9 mouse cellular contexts compared by ENCODE assay signal in genomic region chr6:124757351-124757880, GRCm38 (mm10). TPM values are rescaled to one million over a fixed set of nuclear protein-coding genes. Genes with fewer than 3 reads are reported as not detected.
A peak's percentile ranks its signal among the peaks of the same experiment; 100 is the strongest.
DNase-seq lines count a peak whose midpoint lies in the region; ATAC-seq and TF ChIP-seq lines count a peak whose summit lies in the region.
"Had no signal": no experiment of that assay in that cellular context is flagged by ENCODE, and none has a peak within 500 bp of the region (broad histone marks: within the 10 kb centered on the region; RNA-seq: fewer than 3 reads in every experiment).

No protein-coding gene starts in this region.

- no peak for DNase-seq in heart, adult 9 months (ENCODE audit: low spot score in 2 of 2)
- peak; percentile 36 for DNase-seq in MEL (ENCODE audit: low read depth, low spot score)
- peak; percentile 24 for DNase-seq in hindbrain, embryonic 10.5 days (ENCODE audit: low spot score)
- DNase-seq in midbrain, embryonic 11.5 days (ENCODE audit: low spot score, missing footprints): peak; percentile 92
- DNase-seq in adipocyte (ENCODE audit: low spot score): no peak
- no peak for DNase-seq in right cerebral cortex, adult 18-20 months
- no peak for DNase-seq in yolk sac, embryonic 10.5 days (ENCODE audit: low spot score)

- H3K9ac ChIP-seq in heart, embryonic 15.5 days: peak overlapping the region; percentile 89
- no peak overlapping the region; the same call in 1 of the 2 replicates for H3K9ac ChIP-seq in MEL (ENCODE audit: control insufficient read depth, low read depth, low read length, poor library complexity, severe bottlenecking)
- H3K9ac ChIP-seq in midbrain, embryonic 11.5 days (ENCODE audit: low read length): peak overlapping the region; percentile 85

- TF ChIP-seq RAD21 in MEL (IDR thresholded peaks at IDR 0.05; ENCODE audit: low read depth, low read length): no peak

- no peaks in the 10 kb centered on the region for H3K27me3 ChIP-seq in heart, embryonic 15.5 days
- no peaks in the 10 kb centered on the region for H3K27me3 ChIP-seq in MEL (ENCODE audit: control insufficient read depth in 1 of 2, insufficient read depth in 2 of 2, low read length in 2 of 2)
- peaks cover 12% of the 10 kb centered on the region for H3K27me3 ChIP-seq in hindbrain, embryonic 10.5 days (ENCODE audit: insufficient read depth, poor library complexity, severe bottlenecking)
- H3K27me3 ChIP-seq in midbrain, embryonic 11.5 days (ENCODE audit: control insufficient read depth, insufficient read depth, low read length): no peaks in the 10 kb centered on the region

- H3K4me3 ChIP-seq in heart, embryonic 15.5 days: peak overlapping the region; percentile 84
- H3K4me3 ChIP-seq in MEL (ENCODE audit: control insufficient read depth in 1 of 2, insufficient read depth in 1 of 2, low read depth in 2 of 2, low read length in 2 of 2): peak overlapping the region in 1 of 2 experiments; percentile 67; a peak in 2 of 4 replicates
- peak overlapping the region; percentile 87 for H3K4me3 ChIP-seq in hindbrain, embryonic 10.5 days
- H3K4me3 ChIP-seq in midbrain, embryonic 11.5 days (ENCODE audit: low read depth, low read length): peak overlapping the region; percentile 87

- no peaks in the 10 kb centered on the region for H3K36me3 ChIP-seq in heart, embryonic 15.5 days
- H3K36me3 ChIP-seq in MEL (ENCODE audit: control insufficient read depth in 1 of 2, insufficient read depth in 2 of 2, low read length in 2 of 2): peaks cover 0 to 2% of the 10 kb centered on the region in 2 experiments; a peak in 1 of 4 replicates
- H3K36me3 ChIP-seq in hindbrain, embryonic 10.5 days: peaks cover 10% of the 10 kb centered on the region; the same call in 1 of the 2 replicates
- H3K36me3 ChIP-seq in midbrain, embryonic 11.5 days (ENCODE audit: control insufficient read depth, insufficient read depth, low read length): no peaks in the 10 kb centered on the region

- ATAC-seq in heart, embryonic 15.5 days (replicated peaks; ENCODE audit: insufficient number of reproducible peaks, insufficient read depth, low FRiP score, low read depth): no peak
- no peak for ATAC-seq in midbrain, embryonic 11.5 days (ENCODE audit: low FRiP score)

- TF ChIP-seq EP300 in MEL (IDR thresholded peaks at IDR 0.05; ENCODE audit: low read depth in 1 of 2, low read length in 2 of 2): no peak

- H3K79me2 ChIP-seq in MEL (ENCODE audit: control insufficient read depth, insufficient read depth, low read length, poor library complexity): peaks cover 14% of the 10 kb centered on the region

- peaks cover 48% of the 10 kb centered on the region for H3K4me1 ChIP-seq in heart, embryonic 15.5 days (replicated peaks)
- H3K4me1 ChIP-seq in MEL (ENCODE audit: control insufficient read depth in 1 of 2, insufficient read depth in 2 of 2, low read length in 2 of 2): peaks cover 2 to 32% of the 10 kb centered on the region in 2 experiments; a peak in 3 of 4 replicates
- peaks cover 48% of the 10 kb centered on the region for H3K4me1 ChIP-seq in hindbrain, embryonic 10.5 days (replicated peaks)
- H3K4me1 ChIP-seq in midbrain, embryonic 11.5 days (ENCODE audit: control insufficient read depth, insufficient read depth, low read length): peaks cover 34% of the 10 kb centered on the region

- WGBS in heart, embryonic 15.5 days: 15% methylated on average over 5 of the region's 5 CpGs
- WGBS in hindbrain, embryonic 10.5 days: 5% methylated on average over 5 of the region's 5 CpGs
- 11% methylated on average over 5 of the region's 5 CpGs for WGBS in midbrain, embryonic 11.5 days

- peak overlapping the region; percentile 96 for H3K27ac ChIP-seq in heart, embryonic 15.5 days
- H3K27ac ChIP-seq in MEL (ENCODE audit: control insufficient read depth, low read depth, low read length): no peak overlapping the region
- H3K27ac ChIP-seq in hindbrain, embryonic 10.5 days: peak overlapping the region; percentile 98
- peak overlapping the region; percentile 92 for H3K27ac ChIP-seq in midbrain, embryonic 11.5 days (ENCODE audit: low read depth, low read length)

- TF ChIP-seq POLR2A in MEL (IDR thresholded peaks at IDR 0.05; ENCODE audit: control insufficient read depth in 1 of 2, insufficient read depth in 1 of 2, low read depth in 1 of 2, low read length in 2 of 2, poor library complexity in 1 of 2): no peak

- no peak for TF ChIP-seq CTCF in MEL (IDR thresholded peaks at IDR 0.05 in 2 of 3, conservative IDR thresholded peaks at IDR 0.05 in 1 of 3; ENCODE audit: control insufficient read depth in 1 of 3, insufficient read depth in 1 of 3, low read depth in 2 of 3, low read length in 3 of 3, poor library complexity in 1 of 3, severe bottlenecking in 1 of 3)

- H3K4me2 ChIP-seq in heart, embryonic 15.5 days: peak overlapping the region; percentile 87
- peak overlapping the region; percentile 68 for H3K4me2 ChIP-seq in midbrain, embryonic 11.5 days

- H3K9me3 ChIP-seq in heart, embryonic 15.5 days (replicated peaks): no peaks in the 10 kb centered on the region
- no peaks in the 10 kb centered on the region for H3K9me3 ChIP-seq in MEL (replicated peaks; ENCODE audit: insufficient read depth, low read length)
- H3K9me3 ChIP-seq in hindbrain, embryonic 10.5 days: no peaks in the 10 kb centered on the region
- H3K9me3 ChIP-seq in midbrain, embryonic 11.5 days (ENCODE audit: control insufficient read depth, low read length): no peaks in the 10 kb centered on the region

TF ChIP-seq in MEL, 35 proteins besides CTCF, POLR2A, EP300 and RAD21 (continues in another document):
- no peak for TF ChIP-seq CHD1 (IDR thresholded peaks at IDR 0.05; ENCODE audit: low read depth, low read length)
- TF ChIP-seq ZNF384 (IDR thresholded peaks at IDR 0.05; ENCODE audit: low read depth, low read length): no peak
- no peak for TF ChIP-seq MYB (IDR thresholded peaks at IDR 0.05; ENCODE audit: low read depth, low read length)
- no peak for TF ChIP-seq SMC3 (IDR thresholded peaks at IDR 0.05; ENCODE audit: low read depth, low read length)
- no peak for TF ChIP-seq ELF1 (IDR thresholded peaks at IDR 0.05; ENCODE audit: low read depth, low read length)
- TF ChIP-seq MXI1 (IDR thresholded peaks at IDR 0.05; ENCODE audit: low read depth, low read length): no peak
- no peak for TF ChIP-seq HCFC1 (IDR thresholded peaks at IDR 0.05; ENCODE audit: low read depth, low read length)
- TF ChIP-seq NRF1 (IDR thresholded peaks at IDR 0.05; ENCODE audit: insufficient read depth, low read depth, low read length, poor library complexity, severe bottlenecking): no peak
- TF ChIP-seq ETS1 (IDR thresholded peaks at IDR 0.05; ENCODE audit: low read depth, low read length): no peak
- no peak for TF ChIP-seq TCF12 (IDR thresholded peaks at IDR 0.05; ENCODE audit: low read depth, low read length)
- no peak for TF ChIP-seq POLR2AphosphoS5 (IDR thresholded peaks at IDR 0.05; ENCODE audit: borderline replicate concordance, low read depth, low read length)
- TF ChIP-seq POLR2AphosphoS2 (IDR thresholded peaks at IDR 0.05; ENCODE audit: low read length): no peak
- TF ChIP-seq SIN3A (IDR thresholded peaks at IDR 0.05; ENCODE audit: low read length): no peak; the same call in 1 of the 2 replicates
- no peak for TF ChIP-seq BHLHE40 (IDR thresholded peaks at IDR 0.05; ENCODE audit: borderline replicate concordance, low read depth, low read length)
- TF ChIP-seq USF1 (IDR thresholded peaks at IDR 0.05; ENCODE audit: low read depth, low read length): no peak
- TF ChIP-seq UBTF (IDR thresholded peaks at IDR 0.05; ENCODE audit: borderline replicate concordance, insufficient read depth, low read depth, low read length): no peak

RNA-seq across cellular contexts. Expression of gene Atn1, which starts 1.1 kb away (rescaled TPM):
- 9.3 and 11.7 TPM in 2 replicates for polyA plus RNA-seq in heart, embryonic 15.5 days (2015; fragmentation: Nextera tagmentation; extraction: Ambion mirVana)
- total RNA-seq in MEL (2012; rRNA removed): 1.6 and 1.7 TPM in 2 replicates
- polyA plus RNA-seq in MEL (2012; ENCODE audit: insufficient read depth in 1 of 2, insufficient read length in 2 of 2, low read depth in 1 of 2, low replicate concordance in 2 of 2, missing spikeins in 1 of 2): 10 to 100 TPM in 1 of 2 experiments, not detected in 1; 43.2 TPM
- polyA plus RNA-seq in hindbrain, embryonic 10.5 days (2016; fragmentation: Nextera tagmentation; extraction: Ambion mirVana): 11.2 and 13.0 TPM in 2 replicates
- polyA plus RNA-seq in midbrain, embryonic 11.5 days (2014; fragmentation: Nextera tagmentation; extraction: Ambion mirVana): 8.2 and 8.4 TPM in 2 replicates

RNA-seq across cellular contexts. Expression of gene Gm45234, which starts 1.6 kb away (rescaled TPM):
- polyA plus RNA-seq in heart, embryonic 15.5 days (2015; fragmentation: Nextera tagmentation; extraction: Ambion mirVana): not detected in 2 replicates
- not detected in 2 replicates for total RNA-seq in MEL (2012; rRNA removed)
- under 1 TPM in 1 of 2 experiments, not detected in 1; 0.15 TPM for polyA plus RNA-seq in MEL (2012; ENCODE audit: insufficient read depth in 1 of 2, insufficient read length in 2 of 2, low read depth in 1 of 2, low replicate concordance in 2 of 2, missing spikeins in 1 of 2)
- not detected in 2 replicates for polyA plus RNA-seq in hindbrain, embryonic 10.5 days (2016; fragmentation: Nextera tagmentation; extraction: Ambion mirVana)
- not detected in 2 replicates for polyA plus RNA-seq in midbrain, embryonic 11.5 days (2014; fragmentation: Nextera tagmentation; extraction: Ambion mirVana)
- polyA plus RNA-seq: gonadal fat pad, adult 2 months had no signal

RNA-seq across cellular contexts. Expression of gene Eno2, which starts 12.1 kb away (rescaled TPM):
- 2.7 and 4.3 TPM in 2 replicates for polyA plus RNA-seq in heart, embryonic 15.5 days (2015; fragmentation: Nextera tagmentation; extraction: Ambion mirVana)
- 3.2 and 5.5 TPM in 2 replicates for total RNA-seq in MEL (2012; rRNA removed)
- 10 to 100 TPM in 1 of 2 experiments, not detected in 1; 12.5 TPM for polyA plus RNA-seq in MEL (2012; ENCODE audit: insufficient read depth in 1 of 2, insufficient read length in 2 of 2, low read depth in 1 of 2, low replicate concordance in 2 of 2, missing spikeins in 1 of 2)
- polyA plus RNA-seq in hindbrain, embryonic 10.5 days (2016; fragmentation: Nextera tagmentation; extraction: Ambion mirVana): 3.4 and 5.4 TPM in 2 replicates
- 4.5 and 6.6 TPM in 2 replicates for polyA plus RNA-seq in midbrain, embryonic 11.5 days (2014; fragmentation: Nextera tagmentation; extraction: Ambion mirVana)

RNA-seq across cellular contexts. Expression of gene Grcc10, which starts 16.2 kb away (rescaled TPM):
- 387 and 416 TPM in 2 replicates for polyA plus RNA-seq in heart, embryonic 15.5 days (2015; fragmentation: Nextera tagmentation; extraction: Ambion mirVana)
- total RNA-seq in MEL (2012; rRNA removed): 41.9 and 57.4 TPM in 2 replicates
- 10 to 100 TPM in 1 of 2 experiments, not detected in 1; 62.9 TPM for polyA plus RNA-seq in MEL (2012; ENCODE audit: insufficient read depth in 1 of 2, insufficient read length in 2 of 2, low read depth in 1 of 2, low replicate concordance in 2 of 2, missing spikeins in 1 of 2)
- polyA plus RNA-seq in hindbrain, embryonic 10.5 days (2016; fragmentation: Nextera tagmentation; extraction: Ambion mirVana): 446 and 555 TPM in 2 replicates
- 532 and 550 TPM in 2 replicates for polyA plus RNA-seq in midbrain, embryonic 11.5 days (2014; fragmentation: Nextera tagmentation; extraction: Ambion mirVana)

RNA-seq across cellular contexts. Expression of gene Ptpn6, which starts 18.9 kb away (rescaled TPM):
- 5.6 and 21.1 TPM in 2 replicates for polyA plus RNA-seq in heart, embryonic 15.5 days (2015; fragmentation: Nextera tagmentation; extraction: Ambion mirVana)
- total RNA-seq in MEL (2012; rRNA removed): 74.1 and 91.9 TPM in 2 replicates
- polyA plus RNA-seq in MEL (2012; ENCODE audit: insufficient read depth in 1 of 2, insufficient read length in 2 of 2, low read depth in 1 of 2, low replicate concordance in 2 of 2, missing spikeins in 1 of 2): 100 to 1,000 TPM in 1 of 2 experiments, not detected in 1; 184 TPM
- polyA plus RNA-seq in hindbrain, embryonic 10.5 days (2016; fragmentation: Nextera tagmentation; extraction: Ambion mirVana): 7.9 and 8.2 TPM in 2 replicates
- 5.1 and 6.3 TPM in 2 replicates for polyA plus RNA-seq in midbrain, embryonic 11.5 days (2014; fragmentation: Nextera tagmentation; extraction: Ambion mirVana)

Comparison
In these comparisons a context has a peak if more than half of its experiments do, and no peak if none do; other contexts are left out.
1. DNase-seq: peak in MEL (single experiment), hindbrain, embryonic 10.5 days (single experiment) and midbrain, embryonic 11.5 days (single experiment); none in heart, adult 9 months (0 of 2), adipocyte (single experiment), right cerebral cortex, adult 18-20 months (single experiment) and yolk sac, embryonic 10.5 days (single experiment).